Mouse (Mus musculus): ENCODE data around the gene Ggact.

DNA sequence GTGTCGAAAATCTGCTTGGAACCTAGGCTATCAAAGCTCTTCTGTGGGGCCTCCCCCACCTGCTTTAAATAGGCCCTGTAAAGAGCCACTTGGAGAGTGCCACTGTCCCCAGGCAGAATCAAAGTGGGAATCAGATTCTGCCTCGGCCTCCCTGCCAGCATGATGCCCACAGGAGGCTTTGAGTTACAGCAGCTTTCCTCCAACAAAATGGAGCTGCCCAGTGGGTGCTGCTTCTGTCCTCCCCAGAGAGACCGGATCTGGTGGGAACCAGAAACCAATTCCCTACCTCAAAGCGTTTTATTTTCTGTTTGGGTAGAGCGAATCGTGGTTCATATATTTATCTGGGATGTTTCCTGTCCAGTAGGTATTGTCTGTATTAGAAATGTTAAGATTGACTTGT, 37.9 kb downstream of the Ggact start:
- TF ChIP-seq CTCF (IDR thresholded peaks at IDR 0.05; ENCODE audit: extremely low read depth, insufficient read length, insufficient replicate concordance, low read depth, low read length) (no peak), POLR2A (IDR thresholded peaks at IDR 0.05; ENCODE audit: low read depth, low read length) (no peak)
